Mouse (Mus musculus): ENCODE measurements around the gene Rtn4rl1.

Rtn4rl1 gene

DNA sequence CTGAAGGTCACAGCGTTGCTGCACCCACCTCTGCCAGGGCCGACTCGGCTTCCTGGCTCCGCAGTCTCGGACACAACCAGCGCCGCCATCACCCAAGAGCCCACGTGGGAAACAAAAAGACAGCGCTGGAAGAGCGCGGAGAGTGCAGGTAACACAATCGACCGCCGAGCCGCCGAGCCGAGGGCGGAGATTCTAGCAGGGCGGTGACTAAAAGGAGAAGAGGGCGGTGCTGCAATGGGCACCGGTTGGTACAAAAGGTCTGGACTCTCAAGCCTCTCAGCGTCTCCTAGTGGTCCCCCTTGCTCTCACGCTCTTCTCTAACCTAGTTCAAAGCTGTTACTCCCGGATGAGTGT, 3.2 kb upstream of the Rtn4rl1 start:
- peak; percentile 82 for DNase-seq

DNA sequence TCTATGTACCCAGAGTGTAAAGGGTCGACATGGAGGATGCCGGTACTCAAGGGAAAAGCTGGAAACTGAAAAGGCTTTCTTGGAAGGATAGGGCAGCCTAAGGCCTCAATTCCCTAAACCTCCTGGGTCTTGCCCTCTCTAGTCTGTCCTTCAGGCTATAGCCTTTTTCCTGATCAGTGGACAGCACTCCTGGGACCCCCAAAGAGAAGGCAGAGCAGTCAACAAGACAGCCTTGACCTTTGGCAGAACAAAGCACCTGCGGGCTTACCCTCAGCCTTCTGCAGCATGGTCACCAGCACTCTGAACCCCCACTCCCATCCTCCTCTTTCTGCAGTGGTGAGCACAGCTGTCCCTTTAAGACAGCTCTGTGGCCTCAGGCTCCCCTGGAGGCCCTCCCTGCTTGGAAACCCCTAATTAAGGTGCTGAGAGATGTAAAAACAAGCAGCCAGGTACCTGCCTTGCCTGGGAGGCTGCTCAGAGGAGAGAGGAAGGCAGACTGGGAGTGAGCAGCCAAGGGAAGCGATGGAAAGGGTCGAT, 2.6 kb upstream of the Rtn4rl1 start, which contains the start of gene Dph1:
Dph1 (minus strand) TSS at position 337 of the 537 bp plus-strand sequence.
- DNase-seq = peak in 1 of 2 experiments; percentile 5

DNA sequence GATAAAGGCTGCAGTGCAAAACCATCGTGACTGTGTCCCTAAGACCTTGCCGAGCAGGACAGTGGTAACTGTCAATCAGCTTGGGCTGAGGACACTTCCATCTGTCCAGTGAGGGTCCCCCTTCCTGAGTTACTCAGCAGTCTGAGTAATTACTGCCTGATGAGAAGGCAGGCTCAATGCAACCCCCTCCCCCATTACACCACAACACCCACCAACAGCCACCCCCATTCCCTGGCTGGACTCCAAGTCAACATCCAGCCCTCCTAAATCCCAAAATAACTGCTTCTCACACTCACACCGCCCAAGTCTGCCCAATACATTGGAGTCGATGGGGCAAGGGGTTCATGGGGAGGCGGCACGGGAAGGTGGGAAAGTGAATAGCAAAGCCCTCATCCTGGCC, 1.7 kb upstream of the Rtn4rl1 start:
- DNase-seq = peak in 1 of 2 experiments; percentile 20

DNA sequence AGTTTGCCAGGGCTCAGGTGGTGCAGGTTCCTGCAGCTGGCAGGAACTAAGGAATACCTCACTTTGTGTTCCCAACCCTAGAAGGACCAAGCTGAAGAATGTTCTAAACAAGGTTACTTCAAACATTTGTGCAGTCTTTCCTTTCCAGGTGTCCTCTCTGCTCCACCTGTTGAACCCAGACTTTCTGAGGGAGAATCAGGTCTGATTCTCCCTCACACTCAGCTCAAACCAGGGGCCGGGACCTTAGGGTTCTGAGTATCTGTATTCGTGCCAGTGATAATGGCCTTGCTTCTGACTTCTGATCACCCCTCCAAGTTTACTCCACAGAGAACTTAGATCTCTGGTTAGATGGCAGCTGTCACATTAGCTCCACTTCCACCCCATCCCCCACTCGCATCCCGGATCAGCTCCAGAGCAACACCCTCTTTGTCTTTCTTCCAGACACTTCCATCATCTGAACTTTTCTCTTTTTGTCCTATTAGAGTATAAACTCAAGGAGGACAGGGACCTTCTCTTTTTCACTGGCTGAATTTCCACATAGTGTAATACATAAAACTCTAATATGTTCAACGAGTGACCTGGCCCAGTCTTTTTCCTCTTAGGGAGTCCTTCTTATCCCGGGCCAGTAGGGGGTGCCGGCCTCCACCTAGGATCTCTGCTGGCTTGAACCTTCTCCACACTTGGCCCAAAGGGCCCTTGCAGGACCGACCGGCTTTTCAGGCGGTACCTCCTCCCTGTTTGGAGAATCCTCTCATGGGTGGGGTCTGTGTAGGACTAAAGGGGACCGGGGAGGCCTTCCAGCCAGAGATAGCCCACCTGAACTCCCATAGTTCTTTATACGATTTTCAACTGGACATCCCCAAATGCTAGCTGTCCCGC, 1.0 kb upstream of the Rtn4rl1 start:
- peak; percentile 89 to 91 for DNase-seq

DNA sequence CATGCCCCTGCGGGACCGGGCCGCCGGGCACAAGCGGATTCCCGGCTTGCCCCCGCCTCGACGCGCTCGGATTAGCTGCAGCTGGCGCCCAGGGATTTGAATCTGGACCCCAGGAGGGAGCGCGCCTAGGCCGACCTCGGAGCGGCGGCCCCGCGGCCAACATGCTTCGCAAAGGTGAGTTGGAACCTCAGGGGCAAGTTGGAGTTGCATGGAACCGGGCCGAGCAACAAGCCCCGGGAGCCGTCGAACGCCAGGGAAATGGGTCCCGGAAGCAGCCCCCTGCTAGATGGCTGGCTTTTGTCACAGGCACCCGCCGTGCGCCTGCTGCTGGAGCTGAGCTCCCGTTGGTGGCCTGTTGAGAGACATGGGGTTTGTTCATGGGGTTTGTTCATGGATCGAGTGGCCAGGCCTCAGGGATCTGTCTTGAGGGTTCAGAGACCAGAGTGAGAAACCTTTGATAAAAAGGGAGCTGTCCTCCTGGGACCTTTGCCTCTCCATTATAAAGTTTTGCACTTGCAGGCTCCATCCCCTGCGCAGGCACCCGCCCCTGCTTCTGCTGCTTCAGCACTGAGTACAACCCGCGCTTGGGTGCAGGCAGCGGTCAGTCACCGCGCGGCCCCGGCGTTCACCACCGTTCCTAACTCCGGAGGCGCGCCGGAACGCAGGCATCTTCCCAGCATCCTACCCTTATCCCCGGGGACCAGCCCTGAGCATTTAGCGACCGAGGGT, 702 bp downstream of the Rtn4rl1 start:
- DNase-seq = peak; percentile 43 to 50

DNA sequence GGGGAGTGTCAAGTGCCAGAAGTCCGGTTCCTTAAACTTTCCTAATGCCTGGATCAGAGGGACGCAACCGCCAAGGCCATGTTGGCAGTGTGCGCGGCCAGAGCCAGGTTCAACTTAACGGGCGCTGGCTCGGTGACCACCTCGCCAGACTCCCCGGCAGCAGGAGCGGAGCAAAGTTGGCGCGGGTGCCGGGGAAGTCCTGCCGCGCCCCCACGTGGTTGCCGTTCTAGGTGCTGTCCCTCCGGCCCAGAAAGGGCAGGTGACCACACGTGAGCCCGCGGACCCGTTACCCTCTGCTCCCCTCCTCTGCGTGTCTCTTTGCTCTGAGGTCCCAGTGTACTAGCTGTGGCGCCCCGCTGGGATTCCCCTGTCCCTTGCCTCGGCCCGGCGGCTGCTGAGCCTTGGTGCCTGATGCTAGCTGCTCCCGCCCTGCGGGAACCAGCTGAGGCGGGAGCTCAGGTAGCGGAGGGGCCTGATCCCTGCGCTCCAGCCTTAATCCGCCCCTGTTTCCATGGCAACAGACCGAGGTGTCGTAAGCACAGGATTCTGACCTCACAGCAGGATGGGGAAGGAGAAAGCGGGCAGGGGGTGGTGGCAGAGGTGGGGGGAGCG, 1.4 kb downstream of the Rtn4rl1 start:
- peak; percentile 73 to 80 for DNase-seq

DNA sequence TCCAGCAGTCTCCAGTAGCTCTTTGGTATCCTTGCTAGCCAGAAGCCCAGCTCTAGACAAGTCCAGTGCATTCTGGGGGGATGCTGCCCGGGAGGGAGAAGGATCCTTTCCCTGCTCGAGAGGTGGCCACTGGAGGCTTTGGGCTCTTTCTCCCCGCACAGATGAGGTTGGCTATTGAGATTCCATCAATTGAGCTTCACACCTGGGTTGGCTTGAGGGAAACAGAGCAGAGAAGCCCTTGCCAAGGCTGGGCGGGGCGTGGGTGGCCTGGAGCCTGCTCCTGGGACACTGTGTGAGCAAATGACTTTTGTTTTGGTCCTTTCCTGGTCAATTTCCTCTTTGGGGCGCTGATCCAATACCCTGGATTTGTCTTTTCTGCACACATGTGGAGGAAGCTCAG, 2.5 kb downstream of the Rtn4rl1 start:
- DNase-seq = no peak

DNA sequence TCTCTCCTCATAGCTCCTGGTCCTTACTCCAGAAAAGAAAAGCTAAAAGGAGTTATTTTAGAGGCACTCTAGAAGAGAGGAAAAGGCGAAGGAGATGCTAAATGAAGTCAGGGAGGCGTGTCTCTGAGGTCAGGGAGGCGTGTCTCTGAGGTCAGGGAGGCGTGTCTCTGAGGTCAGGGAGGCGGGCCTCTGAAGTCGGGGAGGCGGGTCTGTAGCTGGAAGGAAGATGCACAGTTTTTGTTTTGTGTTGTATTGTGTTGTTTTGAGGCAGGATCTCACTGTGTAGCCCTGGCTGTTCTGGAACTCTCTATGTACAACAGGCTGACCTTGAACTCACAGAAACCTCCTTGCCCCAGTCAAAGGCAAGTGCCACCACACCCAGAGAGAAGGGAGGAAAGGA, 4.4 kb downstream of the Rtn4rl1 start:
- peak in 1 of 2 experiments; percentile 15 for DNase-seq

DNA sequence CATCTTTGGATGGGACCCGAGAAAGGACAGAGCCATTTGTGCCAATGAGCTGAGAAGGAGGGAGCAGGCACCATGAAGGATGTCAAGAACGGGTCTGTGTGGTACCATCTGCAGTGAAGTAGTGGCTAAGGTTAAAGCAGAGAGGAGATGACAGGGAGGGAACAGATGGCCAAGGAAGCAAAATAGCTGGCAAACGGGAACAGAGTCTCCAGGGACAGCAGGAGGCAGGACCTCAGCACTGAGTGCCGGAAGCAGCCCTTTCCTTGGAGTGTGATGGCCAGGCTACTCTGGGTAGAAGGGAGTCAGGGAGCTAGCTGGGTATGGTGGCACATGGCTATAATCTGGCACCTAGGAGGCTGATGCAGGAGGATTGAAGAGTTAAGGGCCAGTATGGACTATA, 5.2 kb downstream of the Rtn4rl1 start:
- peak; percentile 70 for DNase-seq

DNA sequence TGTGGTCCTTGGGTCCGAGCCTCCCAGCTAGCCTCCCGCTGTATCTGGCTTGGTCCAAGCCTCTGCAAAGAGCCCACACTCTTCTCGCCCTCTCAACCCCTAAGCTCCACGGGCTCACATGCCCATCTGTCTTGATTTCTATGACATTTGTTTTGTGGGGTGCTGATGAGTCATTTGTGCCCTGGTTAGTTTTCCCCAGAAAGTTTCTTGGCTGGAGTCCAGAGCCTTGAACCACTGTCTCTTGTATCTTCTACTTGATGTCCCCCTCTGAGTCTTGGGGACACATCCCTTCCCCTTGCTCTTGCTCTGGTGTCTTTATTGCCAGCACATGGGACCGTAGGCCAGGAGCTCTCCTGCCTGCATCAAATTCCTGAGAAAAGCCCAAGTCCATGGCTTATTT, 6.4 kb downstream of the Rtn4rl1 start:
- peak in 1 of 2 experiments; percentile 1 for DNase-seq

DNA sequence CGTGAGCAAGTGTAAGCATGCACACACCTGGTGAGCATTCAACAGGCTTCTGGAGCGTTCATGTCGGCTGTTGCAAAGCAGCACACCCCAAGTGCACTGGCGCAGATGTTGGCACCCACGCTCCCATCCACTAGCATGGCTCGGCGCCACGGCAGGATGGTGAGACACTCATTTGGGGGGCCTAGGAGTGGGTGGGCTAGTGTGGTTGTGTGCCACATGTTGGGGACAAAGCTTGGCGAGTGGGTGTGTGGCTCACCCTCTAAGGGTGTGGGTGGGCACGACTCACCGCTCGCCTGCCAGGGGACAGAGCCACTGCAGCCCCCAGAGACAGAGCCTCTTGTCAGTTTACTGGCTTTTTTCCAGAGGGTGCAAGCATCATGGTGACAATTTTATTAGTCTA, 7.4 kb downstream of the Rtn4rl1 start:
- DNase-seq = peak; percentile 7 to 17

DNA sequence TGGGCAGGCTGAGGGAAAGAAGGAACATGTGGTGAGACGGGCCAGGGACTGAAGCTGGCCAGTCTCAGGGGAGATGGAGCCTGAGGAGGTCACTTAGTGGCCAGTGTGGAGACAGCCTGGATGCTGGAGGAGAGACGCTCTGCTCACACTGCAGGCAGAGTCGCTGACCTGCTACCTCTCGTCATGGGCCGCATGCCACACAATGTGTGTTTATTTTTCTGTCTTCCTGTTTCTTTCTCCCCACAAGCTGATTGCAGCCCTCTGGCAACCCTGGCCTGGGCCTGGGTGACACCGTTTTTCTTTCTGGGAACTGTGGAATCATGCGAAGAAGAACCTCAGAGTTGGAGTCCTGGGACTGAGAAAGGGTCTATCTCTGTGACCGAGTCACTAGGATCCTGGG, 8.1 kb downstream of the Rtn4rl1 start:
- peak in 1 of 2 experiments; percentile 27 for DNase-seq

DNA sequence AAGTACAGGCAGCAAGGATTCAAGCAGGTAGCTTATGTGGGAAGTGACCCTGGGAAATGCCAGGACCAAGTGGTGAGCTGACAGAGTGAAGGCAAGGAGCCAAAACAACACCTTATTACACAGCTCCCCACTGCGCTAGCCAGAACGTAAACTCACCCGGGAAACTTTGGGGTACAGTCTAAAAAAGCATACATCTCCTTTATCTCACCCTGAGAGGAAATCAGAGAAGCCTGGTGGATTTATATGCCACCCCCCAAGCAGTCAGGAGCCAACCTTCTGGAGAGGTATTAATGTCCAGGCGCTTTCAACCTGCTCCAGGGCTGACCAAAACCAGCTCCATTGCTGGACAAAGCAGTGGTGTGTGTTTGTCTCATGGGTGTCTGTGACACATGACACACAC, 10.3 kb downstream of the Rtn4rl1 start:
- DNase-seq = no peak

DNA sequence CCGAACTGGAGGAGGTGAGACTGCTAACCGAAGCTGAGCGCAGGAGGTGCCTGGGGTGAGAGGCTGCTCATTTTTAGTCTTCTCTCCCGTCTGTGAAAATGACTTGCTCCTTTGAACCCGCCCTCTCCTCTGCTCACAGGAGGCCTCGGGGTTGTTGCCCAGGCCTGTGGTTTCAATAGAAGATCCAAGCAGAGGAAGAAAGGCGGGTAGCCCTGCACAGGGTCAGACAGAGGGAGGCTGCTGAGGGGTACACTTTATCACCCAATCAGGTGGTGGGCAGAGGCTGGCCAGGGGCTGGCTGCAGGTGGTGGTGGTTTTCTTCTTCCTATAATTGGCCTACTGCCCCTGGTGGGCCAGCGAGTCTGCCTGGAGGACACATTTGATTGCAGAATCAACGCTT, 10.9 kb downstream of the Rtn4rl1 start:
- DNase-seq = no peak

DNA sequence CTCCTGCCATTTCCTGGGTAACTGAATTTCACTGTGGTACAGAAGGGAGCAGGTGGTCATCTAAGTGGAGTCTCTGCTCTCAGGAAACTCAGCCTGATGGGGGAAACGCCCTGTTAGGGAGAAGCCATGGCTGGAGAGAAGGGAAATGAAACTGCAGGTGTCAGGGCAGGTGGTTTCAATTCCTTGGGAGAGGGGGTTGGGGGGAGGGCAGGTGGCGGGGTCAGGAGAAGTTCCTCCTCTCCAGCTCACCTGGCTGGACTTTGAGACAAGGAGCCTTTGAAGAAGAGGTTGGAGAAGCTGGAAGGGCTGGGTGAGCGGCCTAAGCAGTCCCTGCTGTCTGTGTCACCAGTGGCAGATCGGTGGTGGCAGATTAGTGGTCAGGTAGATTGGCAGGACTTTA, 12.8 kb downstream of the Rtn4rl1 start:
- no peak for DNase-seq

DNA sequence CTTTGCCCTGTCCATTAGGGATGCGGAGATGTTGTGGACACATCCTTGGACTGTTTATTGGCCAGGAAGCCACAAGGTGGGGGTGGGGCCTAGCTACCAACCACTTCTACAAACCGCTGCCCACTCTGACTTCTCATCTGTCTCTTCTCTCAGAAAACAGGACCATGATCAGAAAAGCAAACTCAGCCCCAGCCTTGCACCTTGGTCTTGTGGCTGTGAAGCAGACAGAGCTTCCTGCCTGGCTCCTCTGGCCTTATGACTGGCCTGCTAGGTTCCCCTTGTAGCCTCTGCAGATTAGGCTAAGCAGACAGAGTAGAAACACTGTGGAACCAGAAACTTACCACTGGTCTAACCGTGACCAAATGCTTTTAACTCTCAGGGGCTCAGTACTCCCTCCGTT, 15.8 kb downstream of the Rtn4rl1 start:
- no peak for DNase-seq

DNA sequence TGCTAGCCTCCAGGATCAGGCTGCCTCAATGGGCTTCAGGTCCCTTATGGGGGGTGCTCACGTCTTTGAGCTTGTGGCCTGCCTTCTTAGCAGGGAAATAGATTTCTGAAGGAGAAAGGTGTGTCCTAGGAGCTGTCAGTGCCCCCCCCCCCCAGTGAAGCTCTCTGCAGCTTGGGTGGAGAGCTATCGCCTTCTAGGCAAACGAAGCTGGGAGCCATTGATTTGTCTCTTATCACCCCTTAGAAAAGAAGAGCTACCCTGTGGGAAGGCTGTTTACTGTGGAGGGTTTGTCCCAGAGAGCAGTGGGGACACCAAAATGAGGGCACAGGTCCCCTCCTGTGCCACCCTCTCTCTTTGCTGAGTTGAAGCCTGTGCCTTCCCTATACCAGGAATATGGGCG, 16.5 kb downstream of the Rtn4rl1 start:
- DNase-seq = no peak

DNA sequence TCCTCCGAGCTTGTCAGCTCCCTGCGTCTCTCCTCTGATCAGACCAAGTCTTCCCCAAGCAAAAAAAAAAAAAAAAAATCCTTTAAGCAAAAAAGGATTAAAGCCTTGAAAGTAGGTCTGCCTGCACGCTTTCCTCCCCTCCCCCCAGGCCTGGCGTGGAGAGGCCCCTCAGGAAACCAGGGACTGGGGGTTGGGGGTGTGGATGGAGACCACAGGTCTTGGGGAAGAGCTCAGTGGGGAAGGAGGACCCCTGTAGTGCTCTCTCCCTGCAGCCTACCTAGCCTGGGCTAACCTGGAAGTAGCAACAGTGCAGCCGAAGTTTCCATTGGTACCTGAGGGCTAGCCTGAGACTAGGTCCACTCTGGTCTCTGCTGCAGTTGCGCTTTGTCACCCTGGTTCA, 17.2 kb downstream of the Rtn4rl1 start:
- DNase-seq = no peak

DNA sequence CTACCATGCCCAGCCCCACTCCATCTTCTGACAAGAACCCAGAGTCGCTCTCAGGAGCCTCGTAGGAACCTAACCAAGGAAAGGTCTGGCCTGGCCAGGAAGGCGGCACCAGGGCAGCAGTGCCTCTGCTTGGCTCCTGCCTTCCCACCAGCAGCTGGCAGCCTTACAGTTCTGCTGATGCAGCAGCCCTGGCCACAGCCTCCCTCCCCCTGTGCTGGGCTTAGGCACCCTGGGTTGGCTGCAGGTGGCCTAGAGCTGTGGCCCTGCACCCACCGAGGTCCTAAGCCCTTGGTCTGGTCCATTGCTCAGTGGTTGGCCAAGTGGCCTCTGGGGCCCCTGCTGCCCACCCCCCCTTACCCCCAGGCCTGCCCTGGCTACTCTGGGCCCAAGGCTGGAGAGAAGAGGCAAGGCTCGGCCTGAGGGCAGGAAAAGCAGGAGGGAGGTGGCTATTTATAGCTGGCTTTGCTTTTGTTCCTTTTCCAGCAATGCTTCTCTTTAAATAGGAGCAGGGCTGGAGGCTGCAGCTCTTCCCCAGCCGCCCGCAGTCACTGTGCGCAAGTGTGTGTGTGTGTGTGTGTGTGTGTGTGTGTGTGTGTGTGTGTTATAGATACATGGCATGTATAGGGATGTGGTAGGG, 18.6 kb downstream of the Rtn4rl1 start:
- peak; percentile 54 to 58 for DNase-seq

DNA sequence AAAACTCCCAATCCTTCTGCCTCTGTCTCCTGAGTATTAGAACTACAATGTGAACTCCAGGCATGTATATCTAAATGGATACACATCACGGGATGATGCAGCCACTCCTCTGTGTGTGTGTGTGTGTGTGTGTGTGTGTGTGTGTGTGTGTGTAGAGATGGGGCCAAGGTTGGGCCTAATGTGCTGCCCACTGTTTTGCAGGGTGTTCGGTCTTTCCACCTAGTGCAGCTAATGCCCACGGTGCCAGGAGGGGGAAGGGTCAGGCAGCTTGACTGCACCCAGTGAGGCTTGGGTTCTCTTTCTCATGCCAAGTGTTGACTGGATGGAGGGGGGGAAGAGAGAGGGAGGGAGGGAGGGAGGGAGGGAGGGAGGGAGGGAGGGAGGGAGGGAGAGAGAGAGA, 19.3 kb downstream of the Rtn4rl1 start:
- peak; percentile 51 to 53 for DNase-seq

DNA sequence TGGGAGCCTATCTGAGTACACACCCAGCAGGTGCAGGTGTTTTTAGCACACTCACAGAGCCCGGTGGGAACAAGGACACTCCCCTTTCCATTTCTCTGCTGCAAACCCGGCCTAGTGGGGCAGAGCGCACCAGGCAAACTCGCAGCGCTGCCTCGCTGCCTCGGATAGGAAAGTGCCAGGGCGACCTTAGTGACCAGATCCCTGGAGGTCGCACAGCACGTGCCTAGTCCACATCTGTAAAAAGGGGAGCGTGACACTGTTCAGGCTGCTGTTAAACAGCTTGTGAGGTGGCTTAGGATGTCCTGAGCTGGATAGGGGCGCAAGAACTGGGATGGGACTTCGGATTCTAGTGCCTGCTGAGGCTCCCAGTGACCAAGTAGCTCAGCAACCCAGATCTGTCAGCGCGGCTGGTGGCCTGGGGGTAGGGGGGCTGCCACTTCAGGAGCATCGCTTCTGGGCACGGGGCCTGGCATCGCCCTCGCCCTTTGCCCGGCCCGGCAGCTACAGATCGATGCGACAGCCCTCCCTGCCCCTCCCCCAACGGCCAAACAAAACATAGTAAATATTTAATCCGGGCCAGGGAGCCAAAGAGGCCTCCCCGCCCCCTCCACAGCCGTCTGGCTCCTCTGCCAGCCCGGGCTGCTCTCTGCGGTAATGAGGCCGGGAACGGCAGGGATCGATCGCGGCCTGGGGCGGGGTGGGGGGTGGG, 19.9 kb downstream of the Rtn4rl1 start:
- DNase-seq = peak; percentile 62 to 69

Data from cerebellum, postnatal 36 days (tissue).